Mouse (Mus musculus) cerebellum, postnatal 10 days (tissue): ENCODE data around the gene Tlr13.

Experiments
- DNase-seq, 2 experiments: peaks; one replicate each; pipeline ENCODE4 v3.0.0; 2021; ENCODE audit warnings: mixed read lengths in 2 of 2

Tlr13 gene

DNA sequence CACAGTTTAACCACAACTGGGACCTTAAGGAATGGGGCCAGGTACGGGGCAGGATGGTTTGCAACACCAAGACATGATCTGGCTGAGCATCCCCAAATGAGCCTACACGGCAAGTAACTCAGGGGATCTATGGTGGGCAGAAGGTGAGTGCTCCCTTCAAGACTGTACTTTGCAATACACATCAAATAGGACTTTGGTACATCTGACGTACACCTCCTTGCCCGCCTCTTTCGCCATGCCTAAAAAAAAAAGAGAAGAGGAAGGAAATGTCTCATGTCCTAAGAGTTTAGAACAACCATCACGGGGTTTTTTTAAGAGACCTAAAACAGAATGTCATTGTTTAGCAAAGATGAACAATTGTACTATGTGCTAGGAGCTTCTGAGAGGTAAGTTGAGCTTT lies at the start of gene Tlr13:
Tlr13 (plus strand) TSS at position 269 of the 400 bp plus-strand sequence.
- DNase-seq, result no peak

DNA sequence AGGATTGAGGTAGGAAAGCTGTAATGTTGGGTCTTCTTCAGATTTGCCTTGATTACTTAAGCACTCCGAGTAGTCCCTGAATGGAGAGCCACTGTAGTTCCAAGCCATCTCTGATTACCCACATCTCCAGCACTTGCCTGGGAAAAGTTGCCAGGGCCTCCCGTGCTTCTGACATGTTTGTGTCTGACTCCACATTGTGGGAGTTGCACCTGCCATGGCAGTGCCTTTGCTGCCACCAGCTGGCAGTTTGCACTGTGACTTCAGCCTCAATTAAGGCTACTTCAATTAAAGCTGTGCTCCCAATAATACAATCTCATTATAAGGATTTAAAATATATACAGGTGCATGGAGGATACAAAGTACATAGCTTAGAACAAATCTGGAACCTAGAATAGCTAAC lies 37.5 kb upstream of the Tlr13 start:
- DNase-seq, result peak; percentile 56 to 65

DNA sequence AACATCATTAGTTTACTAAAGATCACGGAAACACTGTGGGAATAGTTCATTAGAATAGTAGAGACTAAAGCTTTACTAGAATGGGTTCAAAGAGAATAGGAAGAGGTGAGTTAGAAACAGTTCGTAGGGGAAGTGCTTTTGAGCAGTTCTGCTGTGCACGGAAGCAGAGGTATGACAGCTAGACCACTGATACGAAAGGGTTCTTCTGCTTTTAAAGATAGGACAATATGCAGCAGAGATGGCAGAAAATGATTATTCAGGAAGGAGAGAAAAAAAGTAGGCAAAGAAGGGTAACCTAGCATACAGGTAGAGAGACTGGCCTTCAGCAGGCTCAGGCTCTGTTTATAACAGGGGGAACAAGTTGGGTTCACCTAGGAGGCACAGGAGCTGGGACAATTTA lies 29.1 kb upstream of the Tlr13 start:
- DNase-seq, result no peak

DNA sequence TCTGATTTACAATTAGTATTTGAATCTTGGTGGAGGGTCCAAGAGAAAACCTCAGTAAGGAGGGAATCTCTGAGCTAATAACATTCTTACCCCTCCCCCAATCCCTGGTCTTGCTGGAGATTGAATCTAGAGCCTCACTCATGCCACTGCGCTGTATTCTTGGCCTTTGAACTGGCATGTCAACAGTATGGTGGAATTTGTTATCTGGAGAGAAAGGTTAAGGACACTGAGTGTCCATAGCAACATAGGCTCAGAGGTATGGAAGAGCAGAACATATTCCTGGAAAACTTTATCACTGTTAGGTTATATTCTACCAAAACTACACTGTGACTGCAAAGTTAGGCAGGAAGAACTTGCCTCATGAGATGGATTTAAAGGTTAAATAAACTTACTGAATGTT lies 28.3 kb upstream of the Tlr13 start:
- DNase-seq, result no peak

DNA sequence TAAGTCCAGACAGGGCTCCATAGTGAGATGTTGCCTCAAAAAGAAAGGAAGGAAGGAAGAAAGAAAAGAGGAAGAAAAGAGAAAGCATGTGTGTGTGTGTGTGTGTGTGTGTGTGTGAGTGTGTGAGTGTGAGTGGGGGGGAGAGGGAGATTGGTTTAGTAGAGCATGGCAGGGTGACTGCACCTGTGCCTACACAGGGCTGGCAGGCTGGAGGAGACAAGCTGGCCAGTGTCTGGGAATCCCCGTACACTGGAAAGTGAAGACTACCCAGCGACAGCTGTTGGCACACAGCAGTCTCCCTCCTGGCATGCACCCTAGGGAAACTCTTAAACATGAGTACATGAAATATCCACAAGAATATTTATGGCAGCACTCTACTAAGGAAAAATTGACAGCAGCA lies 20.2 kb upstream of the Tlr13 start:
- DNase-seq, result no peak

DNA sequence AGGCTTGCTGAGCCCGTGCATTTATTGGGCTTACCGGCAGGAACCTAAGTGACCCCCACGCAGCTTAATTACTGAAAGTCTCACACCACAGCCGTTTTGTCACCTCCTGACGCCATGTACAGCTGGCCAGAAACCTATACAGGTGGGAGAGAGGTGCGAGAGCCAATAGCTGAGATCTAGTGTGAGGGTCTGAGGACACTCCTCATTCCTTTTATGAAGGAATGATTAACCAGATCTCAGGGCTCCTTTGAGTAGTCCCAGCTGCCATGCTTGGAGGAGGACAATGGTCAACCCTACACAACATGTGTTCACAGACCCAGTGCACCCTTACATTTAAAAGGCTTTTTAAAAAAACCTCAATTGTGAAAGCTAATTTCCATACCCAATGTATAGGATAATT lies 14.7 kb upstream of the Tlr13 start:
- DNase-seq, result no peak

DNA sequence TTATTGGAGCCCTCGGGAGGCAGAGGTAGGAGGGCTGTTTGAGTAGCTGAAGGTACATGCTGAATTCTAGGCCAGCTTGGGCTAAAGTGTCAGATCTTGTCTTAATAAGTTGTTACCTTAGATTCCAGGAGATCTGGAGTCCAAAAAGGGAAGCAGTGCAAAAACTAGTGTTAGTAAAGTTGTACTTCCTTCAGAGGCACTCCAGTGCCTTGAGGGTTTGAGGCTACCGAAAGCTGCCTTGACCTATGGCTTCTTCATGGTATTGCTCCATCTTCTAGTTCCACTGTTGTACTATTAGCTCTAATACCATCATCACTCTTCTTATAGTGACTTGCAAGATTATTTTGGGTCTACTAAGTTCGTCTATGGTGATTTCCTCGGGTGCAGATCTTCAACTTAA lies 13.1 kb upstream of the Tlr13 start:
- no peak for DNase-seq

DNA sequence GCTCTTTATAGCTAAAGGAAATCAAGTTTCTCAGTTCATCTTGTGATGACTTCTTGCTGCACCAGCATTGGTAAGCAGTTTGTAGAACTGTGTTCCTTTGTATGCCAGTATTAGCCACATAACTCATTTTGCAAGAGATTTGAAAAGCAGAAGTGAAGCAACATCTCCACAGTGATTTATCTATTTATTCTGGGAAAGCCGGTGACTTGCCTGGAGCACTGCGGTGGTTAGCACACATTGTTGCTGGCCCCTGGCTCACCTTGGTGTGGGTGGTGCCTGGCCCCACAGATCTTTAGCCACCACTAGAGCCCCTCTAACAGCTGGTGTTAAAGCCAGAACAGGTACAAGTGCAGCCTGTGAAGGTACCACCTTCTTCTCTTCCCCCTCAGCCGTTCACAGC lies 8.1 kb upstream of the Tlr13 start:
- no peak for DNase-seq

DNA sequence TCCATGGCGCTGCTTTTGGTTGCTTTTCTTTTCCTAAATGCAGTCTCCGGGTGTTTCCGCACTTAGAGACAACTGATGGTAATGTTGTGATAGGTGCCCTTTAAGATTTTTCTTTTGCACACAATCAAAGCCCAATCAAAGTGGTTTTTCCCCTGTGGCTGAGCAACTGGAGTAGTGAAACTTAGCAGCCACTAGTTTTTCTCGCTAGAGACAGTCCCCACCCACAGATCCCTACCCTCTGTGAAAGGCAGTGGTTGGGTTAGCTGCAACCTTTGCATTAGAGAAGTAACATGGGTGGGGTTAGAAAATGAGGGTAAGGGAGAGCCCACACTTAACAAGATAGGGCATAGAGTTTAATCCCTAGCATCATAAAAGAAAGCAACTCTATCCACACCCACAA lies 7.5 kb upstream of the Tlr13 start:
- DNase-seq, result no peak

DNA sequence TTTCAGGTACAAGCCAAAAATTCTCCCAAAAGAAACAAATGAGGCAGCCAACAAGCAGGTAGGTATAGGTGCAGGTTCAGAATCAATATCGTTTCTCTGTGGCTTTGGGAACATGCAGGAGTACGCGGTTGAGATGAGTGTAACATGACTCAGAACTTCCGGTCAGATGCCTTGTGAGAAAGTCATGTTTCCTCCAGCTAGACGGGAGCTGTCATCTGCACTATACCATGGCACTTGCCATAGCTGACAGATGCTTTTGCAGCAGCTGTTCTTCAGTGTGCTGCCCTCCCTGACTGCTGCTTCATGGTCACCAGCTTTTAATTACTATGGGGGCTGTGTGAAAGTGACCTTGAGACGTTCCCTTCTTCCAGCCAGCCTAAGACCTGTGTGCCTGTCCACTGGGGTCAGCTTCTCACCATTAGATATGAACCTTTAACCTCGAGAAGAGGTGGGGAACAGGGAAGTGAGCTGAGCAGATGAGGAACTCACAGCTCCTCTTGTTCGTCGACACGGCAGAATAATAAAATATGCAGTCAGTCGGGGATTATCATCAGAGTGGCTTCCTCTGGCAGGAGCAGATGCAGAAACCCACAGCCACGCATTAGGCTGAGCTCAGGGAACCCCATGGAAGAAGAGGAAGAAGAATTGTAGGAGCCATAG lies 7.0 kb upstream of the Tlr13 start:
- no peak for DNase-seq

DNA sequence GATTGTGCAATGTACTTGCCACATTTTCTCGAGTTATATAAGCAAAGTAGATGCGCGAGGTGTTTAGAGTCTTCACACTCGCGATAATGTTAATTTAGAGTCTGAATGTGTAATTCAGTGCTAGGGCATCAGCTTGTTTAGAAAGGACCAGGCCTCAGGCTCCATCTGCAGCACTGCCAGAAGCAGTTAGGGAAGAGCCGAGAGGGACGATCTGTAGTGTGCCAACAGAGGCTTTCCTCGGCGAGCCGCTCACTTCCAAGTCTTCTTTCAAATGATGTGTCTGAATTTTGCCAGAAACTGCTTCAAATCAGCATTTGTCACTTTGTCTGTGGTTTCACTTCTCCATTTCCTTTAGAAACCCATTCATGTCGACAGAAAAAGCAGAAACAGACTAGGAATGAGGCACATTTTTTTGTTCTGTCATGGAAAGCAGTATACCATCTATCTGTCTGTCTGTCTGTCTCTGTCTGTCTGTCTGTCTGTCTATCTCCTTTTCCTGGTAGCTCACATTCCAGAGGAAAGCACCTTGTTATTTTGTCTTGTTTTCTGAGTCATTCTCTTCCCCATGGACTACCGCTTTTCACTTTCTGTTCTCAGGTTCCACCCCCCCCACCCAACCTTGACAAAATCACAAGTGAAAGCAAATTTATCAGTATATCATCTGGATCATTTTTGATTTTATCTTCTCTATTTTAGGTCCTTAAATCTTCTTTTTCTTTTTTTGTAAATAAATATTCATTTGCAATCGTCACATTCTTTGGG lies 3.5 kb upstream of the Tlr13 start:
- DNase-seq, result no peak

DNA sequence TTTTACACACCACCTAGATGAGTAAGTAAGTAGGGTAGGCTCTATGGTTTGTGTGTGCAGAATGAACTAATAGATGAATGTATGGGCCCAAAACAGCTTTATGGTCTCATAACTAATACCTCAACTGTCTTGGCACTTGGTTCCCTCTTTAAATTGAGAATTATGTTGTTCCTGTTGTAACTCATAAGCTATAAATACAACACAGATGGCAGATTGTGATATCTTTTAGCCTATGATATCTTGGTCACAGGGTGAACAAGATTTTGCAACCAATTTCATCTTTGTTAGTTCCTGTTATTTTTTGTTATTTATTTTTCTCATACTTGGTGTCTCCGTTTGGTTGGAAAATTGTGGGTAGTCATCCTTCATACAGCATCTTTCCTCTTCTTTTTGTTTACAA lies 5.2 kb downstream of the Tlr13 start:
- DNase-seq, result no peak

DNA sequence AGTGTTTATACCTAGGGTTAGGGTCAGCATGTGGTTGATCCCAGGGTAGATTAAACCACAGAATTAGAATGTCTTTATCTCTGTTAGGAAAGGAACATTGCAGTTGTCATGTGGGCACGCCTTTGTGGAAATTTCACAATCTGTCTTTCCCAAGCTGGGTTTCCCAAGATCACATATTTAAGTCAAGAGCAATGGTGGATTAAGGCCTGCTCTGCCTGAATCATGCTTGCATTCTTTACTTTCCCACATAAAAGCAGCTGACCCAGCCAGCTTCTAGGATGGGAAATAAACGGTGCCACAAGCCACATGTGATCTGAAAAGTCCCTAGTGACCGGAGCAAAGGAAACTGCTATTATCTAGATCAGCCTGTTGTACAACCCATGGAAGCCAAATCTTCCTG lies 6.5 kb downstream of the Tlr13 start:
- DNase-seq, result no peak

DNA sequence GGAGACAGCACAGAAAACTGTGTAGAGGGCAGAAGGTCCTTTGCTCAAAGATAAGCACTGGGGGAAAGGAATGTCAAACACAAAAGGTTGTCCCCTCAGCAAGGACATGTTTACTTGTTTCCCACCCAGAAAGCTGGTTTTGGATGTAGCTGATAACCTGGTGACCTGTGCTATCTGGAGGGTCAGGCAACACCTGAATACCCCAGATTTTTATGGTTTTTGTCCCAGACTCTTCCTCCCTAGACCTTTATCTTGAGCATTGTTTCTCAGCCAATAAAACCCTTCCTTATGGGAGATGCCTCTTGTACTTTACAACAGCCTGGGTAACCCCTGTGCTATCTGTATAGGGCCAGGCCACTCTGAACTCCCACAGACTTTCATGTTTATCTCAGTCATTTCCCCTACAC lies 11.2 kb downstream of the Tlr13 start:
- DNase-seq, result no peak

DNA sequence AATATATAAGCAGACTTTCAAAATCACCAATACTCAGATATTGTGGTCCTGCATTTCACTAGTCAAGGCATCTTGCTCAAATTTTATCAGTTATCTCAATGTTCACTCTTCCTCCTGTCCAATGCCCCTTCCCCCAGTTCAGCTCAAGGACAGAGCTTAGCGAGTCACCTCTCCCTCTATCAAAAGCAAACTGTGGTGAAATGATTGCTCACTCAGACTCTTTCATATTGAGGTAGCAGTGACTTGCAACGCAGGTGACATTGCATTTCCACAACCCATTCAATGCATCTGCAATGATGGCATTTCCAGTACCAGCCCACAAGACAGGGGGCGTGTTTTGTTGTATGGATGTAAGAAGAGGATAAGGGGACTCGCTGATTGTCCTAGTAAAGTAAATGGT lies 12.9 kb downstream of the Tlr13 start:
- no peak for DNase-seq

DNA sequence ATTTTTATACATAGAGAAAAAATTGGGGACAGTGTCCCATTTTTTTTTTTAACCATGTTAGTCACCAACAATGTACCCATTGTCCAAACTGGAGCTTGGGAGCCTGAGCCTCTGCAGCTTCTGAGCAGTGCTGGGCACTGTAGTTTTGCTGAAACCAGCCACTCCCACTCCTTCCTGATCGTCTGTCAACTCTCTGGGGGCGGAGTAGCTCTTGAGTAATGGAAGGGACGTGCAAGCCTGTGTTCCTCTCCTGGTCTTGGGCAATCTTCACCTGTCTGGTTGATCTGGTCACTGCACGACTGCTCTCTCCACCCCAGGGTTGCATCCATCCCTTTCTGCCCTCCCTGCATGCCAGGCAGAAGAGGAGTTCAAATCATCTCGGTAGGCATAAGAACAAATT lies 21.0 kb downstream of the Tlr13 start:
- DNase-seq, result no peak

DNA sequence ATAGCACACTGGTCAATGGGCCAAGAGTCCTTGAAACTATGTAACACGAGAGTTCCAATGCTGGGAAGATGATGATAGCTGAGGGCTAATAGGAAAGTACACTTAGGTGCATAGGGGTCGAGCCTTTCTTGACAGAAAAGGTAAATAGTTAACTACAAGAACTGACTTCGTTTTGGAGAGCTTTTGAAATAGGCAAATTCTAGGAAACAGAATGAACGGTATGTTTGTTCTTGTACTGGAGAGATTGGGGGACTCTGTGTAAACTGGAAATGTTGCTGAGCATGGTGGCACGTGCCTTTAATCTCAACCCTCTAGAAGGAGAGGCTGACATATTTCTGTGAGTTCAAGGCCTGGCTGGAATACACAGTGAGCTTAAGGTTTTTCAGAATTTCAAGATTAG lies 21.6 kb downstream of the Tlr13 start:
- no peak for DNase-seq

DNA sequence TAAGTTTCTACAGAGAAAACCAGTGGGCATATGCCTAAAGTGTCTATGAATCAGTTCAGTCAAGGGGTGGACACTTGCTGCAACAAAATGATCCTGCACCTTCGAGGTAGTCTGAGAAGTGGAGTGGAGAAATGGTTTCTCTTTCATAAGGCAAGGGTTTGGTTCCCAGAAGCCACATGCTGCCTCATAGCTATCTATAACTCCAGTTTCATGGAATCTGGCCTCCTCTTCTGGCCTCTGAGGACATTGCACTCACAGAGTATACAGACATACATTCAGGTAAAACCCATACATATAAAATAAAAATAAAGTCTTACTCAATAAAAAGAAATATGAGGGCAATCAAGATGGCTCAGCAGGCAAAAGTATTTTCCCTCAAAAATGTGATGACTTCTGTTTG lies 22.1 kb downstream of the Tlr13 start:
- DNase-seq, result no peak

DNA sequence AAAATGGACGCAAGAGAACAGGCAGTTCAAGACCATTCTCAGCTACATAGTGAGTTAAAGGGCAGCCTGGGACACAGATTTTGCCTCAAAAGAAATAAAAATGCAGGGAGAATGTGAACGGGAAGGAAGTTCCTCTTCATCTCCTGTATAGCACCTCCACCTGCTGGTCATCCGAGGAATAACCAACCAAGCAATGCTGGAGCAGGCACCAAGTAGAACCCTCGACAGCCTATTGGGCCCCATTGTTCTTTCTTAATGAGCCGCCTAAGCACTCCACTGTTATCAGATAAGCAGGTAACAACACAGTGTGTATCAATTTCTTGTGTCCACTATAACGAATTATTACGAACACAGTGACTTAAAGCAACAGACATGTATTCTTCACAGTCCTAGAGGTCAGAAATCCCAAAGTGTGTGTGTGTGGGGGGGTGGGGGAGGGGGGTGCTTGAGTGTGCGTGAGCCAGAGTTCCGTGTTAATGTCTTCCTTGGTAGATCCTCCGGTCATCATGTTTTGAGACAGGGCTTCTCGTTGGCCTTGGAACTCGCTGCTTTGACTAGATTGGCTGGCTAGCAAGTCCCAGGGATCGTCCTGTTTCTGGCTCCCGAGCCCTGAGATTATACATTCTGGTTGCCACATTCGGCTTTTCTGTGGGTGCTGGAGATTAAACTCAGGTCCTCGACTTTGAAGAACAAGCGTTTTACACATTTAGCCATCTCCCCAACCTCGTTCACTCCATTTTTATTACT lies 28.3 kb downstream of the Tlr13 start:
- DNase-seq, result peak; percentile 86 to 88

DNA sequence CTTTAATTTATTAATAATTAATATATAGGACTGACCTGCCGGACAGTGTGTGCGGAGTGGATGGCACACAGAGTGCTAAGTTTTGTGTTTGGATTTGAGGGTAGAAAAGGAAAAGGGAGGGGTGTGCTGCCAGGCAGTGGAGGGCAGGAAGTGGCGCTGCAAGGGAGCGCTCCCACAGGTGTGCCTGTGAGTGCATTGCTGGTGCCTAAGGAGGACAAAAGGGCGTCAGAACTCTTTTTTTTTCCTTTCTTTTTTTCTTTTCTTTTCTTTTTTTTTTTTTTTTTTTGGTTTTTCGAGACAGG lies 28.8 kb downstream of the Tlr13 start:
- DNase-seq, result no peak

DNA sequence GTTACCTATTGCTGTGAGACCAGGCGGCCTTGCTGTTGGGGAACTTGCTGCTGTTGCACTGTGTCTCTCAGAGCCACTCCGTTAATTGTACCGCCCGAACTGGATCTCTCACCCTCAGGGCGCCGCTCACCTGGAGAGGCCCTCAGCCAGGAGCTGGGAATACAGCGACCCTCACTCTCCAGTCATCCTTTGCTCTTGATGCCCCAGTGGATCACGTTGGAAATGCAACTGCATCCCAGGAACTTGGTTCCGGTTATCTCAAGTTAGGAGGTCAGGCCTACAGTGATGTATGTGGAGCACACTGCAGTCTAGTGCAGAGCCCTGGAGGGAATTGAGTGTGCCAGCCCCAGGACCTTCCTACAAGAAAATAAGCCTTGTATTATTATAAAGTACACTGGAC lies 33.3 kb downstream of the Tlr13 start:
- DNase-seq, result no peak

DNA sequence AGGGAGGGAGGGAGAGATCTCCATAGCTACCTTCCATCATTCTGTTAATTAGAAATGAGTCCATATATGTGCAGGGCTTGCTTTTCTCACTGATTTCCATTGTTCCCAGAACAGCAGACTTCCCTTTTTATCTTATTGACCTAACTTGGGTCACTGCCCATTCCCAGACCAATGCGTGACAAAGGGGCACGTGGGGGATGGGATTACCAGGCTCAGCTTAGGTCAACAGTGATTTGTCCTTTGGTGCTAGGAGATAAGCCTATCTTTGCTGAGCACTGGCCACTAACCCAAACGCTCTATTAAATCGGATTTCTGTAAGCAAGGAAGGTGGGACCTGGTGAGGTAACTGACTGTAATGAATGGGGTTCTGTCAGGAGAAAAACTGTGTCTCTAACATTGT lies 41.3 kb downstream of the Tlr13 start:
- DNase-seq, result no peak

DNA sequence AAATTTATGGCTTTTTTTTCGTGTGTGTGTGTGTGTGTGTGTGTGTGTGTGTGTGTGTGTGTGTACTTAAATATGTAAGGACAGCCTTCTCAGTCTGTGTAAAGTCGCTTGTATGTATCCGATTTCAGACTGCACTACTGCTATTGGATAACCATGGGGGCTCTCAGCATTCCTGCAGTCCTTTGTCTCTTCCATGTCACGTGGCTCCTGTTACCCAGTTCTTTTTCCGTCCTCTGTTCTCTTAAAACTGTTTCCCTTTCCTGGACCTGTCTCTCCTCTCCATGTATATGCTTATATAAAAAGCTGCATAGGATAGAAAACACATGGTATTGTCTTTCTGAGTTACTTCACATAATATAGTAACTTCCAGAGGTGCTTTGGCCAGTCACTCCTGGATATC lies 42.7 kb downstream of the Tlr13 start:
- no peak for DNase-seq
